ENCODE assay signal across 9 mouse cellular contexts in genomic region chr1:138558342-138558741, GRCm38 (mm10).
A peak's percentile ranks its signal among the peaks of the same experiment; 100 is the strongest.
DNase-seq lines count a peak whose midpoint lies in the region; ATAC-seq and TF ChIP-seq lines count a peak whose summit lies in the region.
"Had no signal": no experiment of that assay in that cellular context is flagged by ENCODE, and none has a peak within 500 bp of the region (broad histone marks: within the 10 kb centered on the region; RNA-seq: fewer than 3 reads in every experiment).

No protein-coding gene starts in this region.

- H3K4me1 ChIP-seq in midbrain, embryonic 11.5 days (ENCODE audit: control insufficient read depth, insufficient read depth, low read length) = peaks cover 15% of the 10 kb centered on the region; the same call in 1 of the 2 replicates
- peaks cover 4% of the 10 kb centered on the region; the same call in 1 of the 2 replicates for H3K4me1 ChIP-seq in midbrain, embryonic 16.5 days (ENCODE audit: control insufficient read depth, insufficient read depth, low read length)
- no peaks in the 10 kb centered on the region for H3K4me1 ChIP-seq in cortical plate, adult 2 months (ENCODE audit: control insufficient read depth, insufficient read depth, low read length)

- no peak overlapping the region for H3K4me3 ChIP-seq in gastrocnemius, adult 2 months
- no peak overlapping the region for H3K4me3 ChIP-seq in midbrain, embryonic 11.5 days (ENCODE audit: low read depth, low read length)
- no peak overlapping the region for H3K4me3 ChIP-seq in midbrain, embryonic 16.5 days (ENCODE audit: low read depth, low read length)
- no peak overlapping the region for H3K4me3 ChIP-seq in cortical plate, adult 2 months (ENCODE audit: insufficient read depth, low read length)

- no peak overlapping the region for H3K4me2 ChIP-seq in midbrain, embryonic 11.5 days
- H3K4me2 ChIP-seq in midbrain, embryonic 16.5 days (ENCODE audit: low read length) = no peak overlapping the region

- no peaks in the 10 kb centered on the region for H3K27me3 ChIP-seq in midbrain, embryonic 11.5 days (ENCODE audit: control insufficient read depth, insufficient read depth, low read length)
- H3K27me3 ChIP-seq in midbrain, embryonic 16.5 days (ENCODE audit: control insufficient read depth, insufficient read depth, low read depth, low read length) = no peaks in the 10 kb centered on the region
- H3K27me3 ChIP-seq in splenic B cell, adult 2 months (ENCODE audit: control insufficient read depth, insufficient read depth, low read length, poor library complexity, severe bottlenecking) = no peaks in the 10 kb centered on the region

- no peak overlapping the region for H3K9ac ChIP-seq in midbrain, embryonic 11.5 days (ENCODE audit: low read length)
- no peak overlapping the region for H3K9ac ChIP-seq in midbrain, embryonic 16.5 days (ENCODE audit: low read depth, low read length)

- DNase-seq in gastrocnemius, adult 2 months = peak; percentile 38
- DNase-seq in gastrocnemius, adult 18-20 months (ENCODE audit: low spot score) = no peak
- DNase-seq in midbrain, embryonic 11.5 days (ENCODE audit: low spot score, missing footprints) = no peak
- DNase-seq in splenic B cell, adult 2 months (ENCODE audit: low read depth, low spot score) = peak; percentile 58
- no peak for DNase-seq in heart, adult 18-20 months
- DNase-seq in gastrocnemius, postnatal 14 days = no peak
- DNase-seq: cerebellum, adult 8-10 months had no signal

- intact Hi-C loops in gastrocnemius, adult 2 months (cut with DNase I) = loop anchor here (1.0 to 10.0 kb wide), 3 partner anchors 80 to 234 kb away; no protein-coding TSS in a partner anchor
- intact Hi-C loops in gastrocnemius, postnatal 14 days (cut with DNase I; ENCODE audit: low total_unique reads) = no loop called here

- WGBS in midbrain, embryonic 11.5 days = 65% methylated on average over 3 of the region's 3 CpGs
- 63% methylated on average over 3 of the region's 3 CpGs for WGBS in midbrain, embryonic 16.5 days

- TF ChIP-seq CTCF in gastrocnemius, adult 2 months (IDR thresholded peaks at IDR 0.05) = peak; percentile 69
- TF ChIP-seq CTCF in cortical plate, adult 2 months (IDR thresholded peaks at IDR 0.05; ENCODE audit: extremely low read depth, insufficient read depth, low read length) = peak; percentile 30; the same call in 1 of the 2 replicates

- peak; percentile 36; the same call in 1 of the 2 replicates for ATAC-seq in midbrain, embryonic 11.5 days (ENCODE audit: low FRiP score)
- no peak for ATAC-seq in midbrain, embryonic 16.5 days

- H3K9me3 ChIP-seq in midbrain, embryonic 11.5 days (ENCODE audit: control insufficient read depth, low read length) = no peaks in the 10 kb centered on the region
- H3K9me3 ChIP-seq in midbrain, embryonic 16.5 days (replicated peaks; ENCODE audit: control insufficient read depth, low read length, poor library complexity, severe bottlenecking) = no peaks in the 10 kb centered on the region

- no peaks in the 10 kb centered on the region for H3K36me3 ChIP-seq in midbrain, embryonic 11.5 days (ENCODE audit: control insufficient read depth, insufficient read depth, low read length)
- H3K36me3 ChIP-seq in midbrain, embryonic 16.5 days (ENCODE audit: control insufficient read depth, insufficient read depth, low read length) = no peaks in the 10 kb centered on the region
- peaks cover 1% of the 10 kb centered on the region; the same call in 1 of the 2 replicates for H3K36me3 ChIP-seq in splenic B cell, adult 2 months (ENCODE audit: control insufficient read depth, insufficient read depth, low read length, poor library complexity, severe bottlenecking)

- no peak overlapping the region for H3K27ac ChIP-seq in gastrocnemius, adult 2 months
- no peak overlapping the region for H3K27ac ChIP-seq in midbrain, embryonic 11.5 days (ENCODE audit: low read depth, low read length)
- no peak overlapping the region for H3K27ac ChIP-seq in midbrain, embryonic 16.5 days (ENCODE audit: low read length)
- H3K27ac ChIP-seq in cortical plate, adult 2 months (ENCODE audit: insufficient read depth, low read length) = no peak overlapping the region

- no peak for TF ChIP-seq POLR2A in cortical plate, adult 2 months (IDR thresholded peaks at IDR 0.05; ENCODE audit: extremely low read depth, insufficient read depth, low read length)

Comparison
In these comparisons a context has a peak if more than half of its experiments do, and no peak if none do; other contexts are left out.
1. DNase-seq: peak in gastrocnemius, adult 2 months (single experiment) and splenic B cell, adult 2 months (single experiment); none in gastrocnemius, adult 18-20 months (single experiment), midbrain, embryonic 11.5 days (single experiment), heart, adult 18-20 months (0 of 2) and gastrocnemius, postnatal 14 days (single experiment).